Mouse (Mus musculus) midbrain, embryonic 13.5 days (tissue): ENCODE measurements around the gene Ntng1. TPM values are rescaled to one million over a fixed set of nuclear protein-coding genes. Genes with fewer than 3 reads are reported as not detected.

Experiments
- ATAC-seq: fragments of 200-750 bp; cut with Nextera tagmentation; 2 replicates; pipeline ENCODE4 v1.8.0; 2017; ENCODE audit warnings: mild to moderate bottlenecking, moderate TSS enrichment, moderate library complexity
- H3K27ac ChIP-seq: fragments of 300-500 bp; sonication (generic); 2 replicates; pipeline ENCODE4 v1.5.1; 2015; ENCODE audit warnings: inconsistent platforms, mild to moderate bottlenecking, moderate library complexity
- H3K27me3 ChIP-seq: fragments of 300-500 bp; sonication (generic); 2 replicates; pipeline ENCODE4 v1.6.1; 2015; ENCODE audit warnings: mild to moderate bottlenecking, inconsistent platforms
- H3K36me3 ChIP-seq: fragments of 300-500 bp; sonication (generic); 2 replicates; pipeline ENCODE4 v1.6.1; 2015; ENCODE audit warnings: mild to moderate bottlenecking, inconsistent platforms
- H3K4me1 ChIP-seq: fragments of 300-500 bp; sonication (generic); replicated peaks from 2 replicates; pipeline ENCODE4 v1.6.1; 2015; ENCODE audit warnings: inconsistent platforms
- H3K4me2 ChIP-seq: fragments of 300-500 bp; sonication (generic); replicated peaks from 2 replicates; pipeline ENCODE4 v1.6.1; 2015; ENCODE audit warnings: moderate library complexity, mild to moderate bottlenecking, inconsistent platforms
- H3K4me3 ChIP-seq: fragments of 300-500 bp; sonication (generic); replicated peaks from 2 replicates; pipeline ENCODE4 v1.5.1; 2015; ENCODE audit warnings: mild to moderate bottlenecking, inconsistent platforms
- H3K9ac ChIP-seq: fragments of 300-500 bp; sonication (generic); replicated peaks from 2 replicates; pipeline ENCODE4 v1.6.1; 2015; ENCODE audit warnings: mild to moderate bottlenecking, inconsistent platforms
- H3K9me3 ChIP-seq: fragments of 300-500 bp; sonication (generic); 2 replicates; pipeline ENCODE4 v1.6.1; 2016; ENCODE audit warnings: mild to moderate bottlenecking, inconsistent platforms
- WGBS: fragments of 180-500 bp; shearing (Covaris S2); methylation state at CpG from one replicate; pipeline ENCODE4 v1.1.7; 2015; 5-methylcytosine and 5-hydroxymethylcytosine counted together
- polyA plus RNA-seq: library from polyadenylated mRNA; unstranded; fragments of >200 nt; fragmentation: Nextera tagmentation; extraction: Ambion mirVana; gene quantifications from 2 replicates; pipeline ENCODE4 v1.2.1, GENCODE M21; 2015

Ntng1 gene
- polyA plus RNA-seq, 1 experiment from 2014 or later = 22.4 TPM

DNA sequence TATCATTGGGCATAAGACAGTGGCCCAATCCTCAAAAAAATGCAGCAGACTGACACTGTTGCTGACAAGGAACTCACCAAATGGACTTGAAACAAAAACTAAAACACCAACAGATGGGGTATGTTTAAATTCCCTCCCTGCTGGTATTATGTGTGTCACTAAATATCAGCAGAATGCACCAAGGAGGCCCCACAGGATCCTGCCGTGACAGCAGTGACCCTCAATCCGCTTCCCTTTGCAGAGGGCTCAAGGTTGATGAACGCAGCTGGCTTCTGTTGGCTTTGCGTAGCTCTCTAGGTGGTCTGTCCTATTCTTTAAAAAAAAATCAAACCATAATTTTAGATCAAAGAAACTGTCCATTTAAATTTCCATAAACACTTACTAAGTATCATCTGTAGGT lies 226.7 kb downstream of the Ntng1 start:
- no peak for ATAC-seq
- peaks cover 10% of the 10 kb centered on the region for H3K4me1 ChIP-seq

DNA sequence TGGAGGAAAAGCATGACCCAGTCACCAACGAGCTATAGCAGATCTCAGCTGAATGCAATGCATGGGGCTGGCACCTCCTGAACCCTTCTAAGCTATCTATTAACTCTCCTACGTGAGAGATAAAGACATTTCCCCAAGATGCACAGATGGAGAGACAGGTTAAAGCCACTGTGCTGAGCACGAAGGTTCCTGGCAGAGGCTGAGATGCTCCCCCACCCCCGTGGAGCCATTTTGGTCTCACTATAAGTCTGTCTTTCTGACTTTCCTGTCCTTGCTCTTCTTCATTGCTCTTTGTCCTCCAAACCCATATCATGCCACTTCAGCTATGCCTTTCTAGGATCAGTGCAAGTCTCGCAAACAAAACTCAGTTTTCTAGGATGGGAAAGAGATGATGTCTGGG lies 229.6 kb downstream of the Ntng1 start:
- no peak for ATAC-seq
- H3K27ac ChIP-seq = no peak overlapping the region
- 83% methylated on average over 5 of the region's 5 CpGs for WGBS

More for the DNA sequence above, 226.7 kb downstream of the Ntng1 start:
- H3K27me3 ChIP-seq = no peaks in the 10 kb centered on the region
- no peak overlapping the region for H3K4me2 ChIP-seq
- H3K9ac ChIP-seq = no peak overlapping the region
- no peak overlapping the region for H3K4me3 ChIP-seq
- peak overlapping the region; percentile 56 for H3K27ac ChIP-seq
- H3K36me3 ChIP-seq = no peaks in the 10 kb centered on the region
- no peaks in the 10 kb centered on the region for H3K9me3 ChIP-seq
- 25% methylated on average over 4 of the region's 4 CpGs for WGBS

DNA sequence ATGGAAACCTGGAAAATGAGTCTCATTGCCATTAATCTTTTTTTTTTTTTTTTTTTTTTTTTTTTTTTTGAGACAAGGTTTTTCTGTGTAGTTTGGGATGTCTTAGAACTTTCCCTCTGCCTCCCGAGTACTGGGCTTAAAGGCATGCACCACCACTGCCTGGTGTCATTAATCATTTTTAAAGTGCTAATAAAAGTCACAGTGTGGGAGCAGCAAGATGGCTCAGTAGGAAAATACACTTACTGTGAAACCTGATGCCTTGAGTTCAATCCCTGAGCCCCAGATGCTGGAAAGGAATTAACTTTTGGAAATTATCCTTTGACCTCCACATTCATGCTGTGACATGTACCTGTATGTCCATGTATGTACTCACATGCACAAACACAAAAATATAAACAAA lies 253.2 kb downstream of the Ntng1 start:
- no peaks in the 10 kb centered on the region for H3K36me3 ChIP-seq
- WGBS = 68% methylated on average over 1 of the region's 1 CpGs
- ATAC-seq = no peak

More for the DNA sequence above, 229.6 kb downstream of the Ntng1 start:
- Histone ChIP-seq H3K4me2 (no peak overlapping the region), H3K27me3 (no peaks in the 10 kb centered on the region), H3K9ac (no peak overlapping the region), H3K4me1 (peaks cover 10% of the 10 kb centered on the region), H3K4me3 (no peak overlapping the region), H3K36me3 (no peaks in the 10 kb centered on the region), H3K9me3 (no peaks in the 10 kb centered on the region)

DNA sequence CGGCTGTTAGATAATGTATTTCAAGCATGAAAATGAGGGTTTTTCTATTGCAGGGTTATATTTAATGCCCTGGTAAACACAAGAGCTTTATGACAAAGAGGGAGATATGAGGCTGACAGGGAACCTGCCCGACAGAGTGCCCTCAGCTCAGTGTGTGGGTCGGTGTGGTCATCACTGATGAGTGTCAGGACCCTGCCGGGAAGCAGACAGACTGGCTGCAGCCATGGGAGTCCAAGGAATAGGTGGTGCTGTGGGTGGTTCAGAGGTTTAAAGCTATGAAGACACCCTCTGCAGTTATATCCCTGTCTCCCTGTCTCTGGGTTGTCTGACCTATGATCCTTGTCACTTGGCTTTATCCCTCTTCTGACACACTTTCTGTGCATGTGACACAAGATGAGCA lies 258.1 kb downstream of the Ntng1 start:
- H3K36me3 ChIP-seq = no peaks in the 10 kb centered on the region
- 0 out of 2 replicates have a peak, but pooled peaks have one; percentile 11 for ATAC-seq

More for the DNA sequence above, 253.2 kb downstream of the Ntng1 start:
- no peak overlapping the region for H3K27ac ChIP-seq
- no peak overlapping the region for H3K4me3 ChIP-seq
- H3K9ac ChIP-seq = no peak overlapping the region
- no peak overlapping the region for H3K4me2 ChIP-seq
- no peaks in the 10 kb centered on the region for H3K27me3 ChIP-seq
- no peaks in the 10 kb centered on the region for H3K4me1 ChIP-seq
- no peaks in the 10 kb centered on the region for H3K9me3 ChIP-seq

DNA sequence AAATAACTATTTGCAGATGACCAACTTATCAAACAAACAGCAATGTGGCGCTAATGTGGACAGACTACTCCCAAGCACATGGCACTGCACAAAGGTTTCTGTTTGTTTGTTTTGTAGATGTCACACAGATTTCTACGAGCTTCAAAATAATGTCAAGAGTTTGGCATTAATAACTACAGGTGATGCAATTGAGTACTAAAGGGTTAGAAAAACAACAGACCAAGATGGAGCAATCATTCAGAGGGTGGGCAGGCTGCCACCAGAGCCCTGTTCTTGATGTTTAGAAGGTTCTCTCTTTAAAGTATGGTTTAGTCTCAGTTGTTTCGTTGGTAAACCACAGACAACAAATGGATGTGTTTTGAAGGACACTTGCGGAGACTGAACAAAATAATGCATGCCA lies 264.8 kb downstream of the Ntng1 start:
- Histone ChIP-seq H3K27me3 (no peaks in the 10 kb centered on the region), H3K36me3 (no peaks in the 10 kb centered on the region), H3K27ac (no peak overlapping the region), H3K9me3 (no peaks in the 10 kb centered on the region), H3K4me1 (no peaks in the 10 kb centered on the region), H3K4me2 (no peak overlapping the region), H3K4me3 (no peak overlapping the region), H3K9ac (no peak overlapping the region)
- WGBS = 88% methylated on average over 4 of the region's 4 CpGs
- ATAC-seq = no peak

More for the DNA sequence above, 258.1 kb downstream of the Ntng1 start:
- H3K4me2 ChIP-seq = no peak overlapping the region
- no peak overlapping the region for H3K27ac ChIP-seq
- no peaks in the 10 kb centered on the region for H3K27me3 ChIP-seq
- H3K4me3 ChIP-seq = no peak overlapping the region
- whole genome bisulfite sequencing = 66% methylated on average over 4 of the region's 4 CpGs
- H3K9me3 ChIP-seq = no peaks in the 10 kb centered on the region
- H3K9ac ChIP-seq = no peak overlapping the region
- no peaks in the 10 kb centered on the region for H3K4me1 ChIP-seq

DNA sequence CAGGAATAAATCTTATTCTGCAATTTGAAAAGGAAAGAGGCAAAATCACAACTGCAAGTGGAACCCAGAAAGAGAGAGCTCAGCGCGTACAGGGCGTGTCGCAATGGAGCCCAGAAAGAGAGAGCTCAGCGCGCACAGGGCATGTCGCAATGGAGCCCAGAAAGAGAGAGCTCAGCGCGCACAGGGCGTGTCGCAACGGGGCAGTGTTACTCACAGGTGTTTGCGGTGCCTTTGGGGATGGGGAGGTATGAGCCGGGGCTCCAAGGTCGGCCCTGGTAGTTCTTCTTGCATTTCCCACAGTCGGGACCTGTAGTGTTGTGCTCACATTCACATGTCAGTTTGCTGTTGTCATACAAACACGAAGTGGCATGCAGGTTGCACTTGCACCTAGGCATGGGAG lies 271.8 kb downstream of the Ntng1 start:
- no peaks in the 10 kb centered on the region for H3K4me1 ChIP-seq
- H3K9ac ChIP-seq = no peak overlapping the region
- ATAC-seq = no peak
- H3K27ac ChIP-seq = no peak overlapping the region
- H3K36me3 ChIP-seq = no peaks in the 10 kb centered on the region
- 90% methylated on average over 17 of the region's 17 CpGs for WGBS
- H3K4me2 ChIP-seq = no peak overlapping the region
- H3K27me3 ChIP-seq = no peaks in the 10 kb centered on the region
- no peak overlapping the region for H3K4me3 ChIP-seq
- H3K9me3 ChIP-seq = no peaks in the 10 kb centered on the region

DNA sequence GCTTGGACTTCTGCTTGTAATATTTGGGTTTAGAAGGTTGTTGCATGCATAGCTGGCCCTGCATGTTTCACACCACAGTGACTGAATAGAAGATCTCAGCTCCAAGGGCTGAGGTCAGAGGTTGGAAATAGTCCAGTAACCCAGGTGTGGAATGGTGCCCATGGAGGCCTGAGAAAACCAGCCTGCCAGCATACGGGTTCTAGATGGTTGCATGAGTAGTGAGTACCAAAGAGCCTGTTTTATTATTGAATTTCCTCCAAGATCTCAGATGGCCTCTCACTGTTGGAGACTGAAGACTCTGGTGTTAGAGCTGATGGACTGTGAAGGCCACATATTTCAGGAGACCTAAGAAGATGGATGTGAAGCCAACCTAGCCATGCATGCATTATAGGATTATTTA lies 285.5 kb downstream of the Ntng1 start:
- ATAC-seq = no peak
- Histone ChIP-seq H3K27me3 (no peaks in the 10 kb centered on the region), H3K4me2 (no peak overlapping the region), H3K4me3 (no peak overlapping the region), H3K27ac (no peak overlapping the region), H3K36me3 (no peaks in the 10 kb centered on the region), H3K9ac (no peak overlapping the region), H3K9me3 (no peaks in the 10 kb centered on the region), H3K4me1 (no peaks in the 10 kb centered on the region)
- 83% methylated on average over 1 of the region's 1 CpGs for WGBS

DNA sequence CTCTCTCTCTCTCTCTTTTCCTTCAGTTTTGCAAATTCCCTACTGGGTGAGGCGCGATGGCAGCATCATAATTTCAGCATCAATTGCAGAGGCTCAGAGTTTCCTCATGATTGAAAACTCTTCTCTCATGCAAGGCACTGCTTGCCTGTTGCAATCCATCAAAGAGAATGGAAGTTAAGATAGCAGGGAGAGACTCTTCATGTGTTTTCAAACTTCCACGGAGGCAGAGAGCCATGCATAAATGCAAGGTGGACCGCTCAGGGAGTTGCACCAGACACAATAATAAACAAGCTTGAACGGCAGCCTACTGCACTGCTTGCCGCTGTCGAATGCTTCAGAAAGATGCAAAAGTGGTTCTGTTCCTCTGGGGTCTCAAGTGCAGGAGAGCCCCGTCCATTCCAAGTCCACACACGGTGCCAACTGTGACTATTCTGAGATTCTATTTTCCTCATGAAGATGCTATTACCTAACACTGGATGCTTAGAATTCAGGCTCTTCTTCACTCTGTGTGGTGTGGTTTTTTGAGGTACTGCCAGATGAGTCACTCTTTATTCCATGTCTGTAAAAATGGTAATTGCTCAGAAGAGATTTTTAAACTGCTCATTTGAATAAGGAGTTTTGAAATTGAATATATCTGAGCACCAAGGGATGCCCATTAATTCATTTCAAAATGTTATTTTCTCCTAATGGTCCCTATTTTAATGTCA lies 289.2 kb downstream of the Ntng1 start:
- no peak overlapping the region for H3K9ac ChIP-seq
- 93% methylated on average over 9 of the region's 9 CpGs for WGBS
- ATAC-seq = no peak
- no peak overlapping the region for H3K27ac ChIP-seq
- no peak overlapping the region for H3K4me2 ChIP-seq
- no peak overlapping the region for H3K4me3 ChIP-seq
- H3K4me1 ChIP-seq = no peaks in the 10 kb centered on the region
- H3K9me3 ChIP-seq = no peaks in the 10 kb centered on the region
- no peaks in the 10 kb centered on the region for H3K27me3 ChIP-seq
- H3K36me3 ChIP-seq = no peaks in the 10 kb centered on the region

DNA sequence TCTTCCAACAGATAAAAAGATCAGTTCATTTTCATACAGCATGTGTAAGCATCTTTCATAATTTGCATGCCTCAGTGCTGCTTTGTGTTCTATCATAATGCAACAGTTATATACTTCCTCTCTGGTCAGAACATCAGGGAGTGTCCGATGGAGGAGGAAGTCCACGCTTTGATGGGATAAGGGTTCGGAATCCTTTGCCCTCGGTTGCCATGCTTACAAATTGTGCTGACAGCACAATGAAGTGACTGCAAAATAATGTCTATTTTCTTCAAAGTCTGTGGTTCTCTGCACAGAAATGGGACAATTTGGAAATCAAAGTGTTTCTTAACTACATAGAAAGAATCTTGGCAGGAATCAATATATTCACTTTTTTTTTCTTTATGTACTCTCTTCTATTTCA lies 297.2 kb downstream of the Ntng1 start:
- Histone ChIP-seq H3K36me3 (no peaks in the 10 kb centered on the region), H3K4me1 (no peaks in the 10 kb centered on the region), H3K27me3 (no peaks in the 10 kb centered on the region), H3K4me3 (no peak overlapping the region), H3K27ac (no peak overlapping the region), H3K9me3 (no peaks in the 10 kb centered on the region), H3K4me2 (no peak overlapping the region), H3K9ac (no peak overlapping the region)
- no peak for ATAC-seq
- WGBS = 53% methylated on average over 4 of the region's 4 CpGs

DNA sequence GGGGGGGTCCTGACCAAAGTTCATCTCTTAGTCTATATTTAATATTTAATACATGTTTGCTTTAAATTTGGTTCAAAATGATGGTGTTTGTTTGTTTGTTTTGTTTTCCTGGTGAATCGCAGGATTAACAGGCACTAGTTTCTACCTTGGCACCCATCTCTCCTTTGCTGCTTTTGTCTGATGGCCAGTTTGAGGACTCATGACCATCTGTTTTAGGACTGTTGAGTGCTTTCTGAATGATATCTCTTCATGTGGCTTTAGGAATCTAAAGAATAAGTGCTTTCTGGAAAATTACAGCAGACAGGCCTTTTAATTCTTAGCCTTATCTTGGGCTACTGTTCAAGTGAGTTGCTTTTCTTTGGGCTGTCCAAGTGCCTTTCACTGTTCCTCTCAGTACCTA lies 318.0 kb downstream of the Ntng1 start:
- no peak overlapping the region for H3K4me2 ChIP-seq
- 100% methylated on average over 1 of the region's 1 CpGs for WGBS
- no peak for ATAC-seq

DNA sequence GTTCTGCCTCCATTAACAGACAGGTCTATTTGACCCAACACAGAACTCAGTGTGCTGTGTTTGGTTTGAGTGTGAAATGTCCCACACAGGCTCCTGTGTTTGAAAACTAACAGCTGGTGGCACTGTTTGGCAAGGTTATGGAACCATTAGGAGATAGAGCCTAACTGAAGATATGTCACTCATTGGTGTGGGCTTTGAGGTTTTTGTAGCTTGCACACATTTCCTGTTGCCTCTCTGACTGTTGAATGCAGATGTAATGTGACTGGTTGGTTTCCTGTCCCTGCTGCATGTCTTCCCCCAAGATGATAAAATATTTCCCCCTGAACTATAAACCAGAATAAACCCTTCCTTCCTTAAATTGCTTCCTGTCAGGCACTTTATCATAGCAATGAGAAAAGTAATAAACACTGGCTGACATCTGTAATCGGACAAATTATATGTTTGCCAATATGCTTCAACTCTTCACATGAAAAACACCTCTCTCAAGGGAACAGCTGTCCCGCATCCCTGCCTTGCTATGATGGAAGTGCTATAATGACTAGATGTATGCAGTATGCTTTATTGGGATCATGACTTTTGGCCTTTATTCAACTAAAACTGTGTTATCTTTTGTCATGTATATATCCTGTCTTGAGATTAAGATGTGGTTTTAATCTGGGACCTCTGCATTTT lies 320.9 kb downstream of the Ntng1 start:
- Histone ChIP-seq H3K4me1 (no peaks in the 10 kb centered on the region), H3K4me2 (no peak overlapping the region), H3K36me3 (no peaks in the 10 kb centered on the region), H3K27ac (no peak overlapping the region), H3K9me3 (no peaks in the 10 kb centered on the region), H3K27me3 (no peaks in the 10 kb centered on the region), H3K4me3 (no peak overlapping the region), H3K9ac (no peak overlapping the region)
- no peak for ATAC-seq
- WGBS = 90% methylated on average over 2 of the region's 2 CpGs

More for the DNA sequence above, 318.0 kb downstream of the Ntng1 start:
- Histone ChIP-seq H3K27ac (no peak overlapping the region), H3K4me1 (no peaks in the 10 kb centered on the region), H3K4me3 (no peak overlapping the region), H3K27me3 (no peaks in the 10 kb centered on the region), H3K9ac (no peak overlapping the region), H3K36me3 (no peaks in the 10 kb centered on the region), H3K9me3 (no peaks in the 10 kb centered on the region)

DNA sequence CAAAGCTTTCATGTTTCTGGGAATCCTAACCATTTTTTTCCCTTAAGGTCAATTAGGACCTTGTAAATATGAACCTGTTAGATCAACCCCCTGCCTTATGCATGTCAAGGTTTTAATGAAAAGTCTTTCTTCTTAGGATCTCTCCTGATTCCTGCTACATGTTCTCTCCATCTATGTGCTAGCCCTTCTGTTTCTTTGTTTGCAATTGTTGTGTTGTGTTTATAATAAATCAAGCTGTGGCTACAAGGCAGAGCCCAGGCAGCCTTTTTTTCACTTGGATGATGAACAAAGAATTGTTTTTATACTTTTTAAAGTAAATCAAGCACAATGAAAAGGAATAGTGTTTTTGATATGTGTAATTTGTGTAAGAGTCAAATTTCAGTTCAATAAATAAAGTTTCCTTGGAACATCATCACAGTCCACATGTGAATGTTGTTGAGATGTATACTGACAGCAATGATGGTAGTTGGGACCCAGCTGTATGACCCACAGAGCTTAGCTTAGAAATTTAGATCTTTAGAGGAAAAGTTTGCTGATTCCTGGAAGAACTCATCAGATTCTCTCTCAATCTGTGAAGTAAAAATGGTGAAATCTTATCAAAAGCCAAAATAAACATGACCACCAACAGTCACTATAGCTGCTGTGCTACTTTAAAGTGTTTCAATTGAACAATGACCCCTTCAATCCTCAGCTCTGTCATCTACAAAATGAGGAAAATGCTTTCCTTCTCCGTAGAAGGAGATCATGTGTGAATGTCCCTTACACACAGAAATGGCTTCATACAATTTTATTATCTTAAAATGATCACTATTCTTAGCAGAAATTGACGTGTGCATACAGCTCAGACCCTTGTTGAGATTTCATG lies 324.8 kb downstream of the Ntng1 start:
- Histone ChIP-seq H3K27ac (no peak overlapping the region), H3K36me3 (no peaks in the 10 kb centered on the region), H3K27me3 (no peaks in the 10 kb centered on the region), H3K4me1 (no peaks in the 10 kb centered on the region), H3K9ac (no peak overlapping the region), H3K4me2 (no peak overlapping the region), H3K4me3 (no peak overlapping the region), H3K9me3 (no peaks in the 10 kb centered on the region)
- WGBS = 84% methylated on average over 2 of the region's 2 CpGs
- no peak for ATAC-seq
